Mouse (Mus musculus) hindbrain, postnatal 0 days (tissue): ENCODE measurements around the gene Xpc. TPM values are rescaled to one million over a fixed set of nuclear protein-coding genes. Genes with fewer than 3 reads are reported as not detected.

Experiments used
- ATAC-seq: fragments of 200-750 bp; cut with Nextera tagmentation; 2 replicates; pipeline ENCODE4 v1.8.0; 2017; ENCODE audit warnings: mild to moderate bottlenecking, moderate TSS enrichment, moderate library complexity
- DNase-seq: peaks from one replicate; pipeline ENCODE4 v3.0.0-alpha.2; 2015; ENCODE audit warnings: low spot score
- H3K27ac ChIP-seq: fragments of 300-500 bp; sonication (generic); 2 replicates; pipeline ENCODE4 v1.5.1; 2014; ENCODE audit warnings: mild to moderate bottlenecking
- H3K27me3 ChIP-seq: fragments of 300-500 bp; sonication (generic); 2 replicates; pipeline ENCODE4 v1.6.1; 2014; ENCODE audit warnings: low read length, mixed read lengths; ENCODE audit not compliant: insufficient read depth
- H3K36me3 ChIP-seq: fragments of 300-500 bp; sonication (generic); 2 replicates; pipeline ENCODE4 v1.6.1; 2014; ENCODE audit warnings: low read length, mixed read lengths; ENCODE audit not compliant: insufficient read depth
- H3K4me1 ChIP-seq: fragments of 300-500 bp; sonication (generic); 2 replicates; pipeline ENCODE4 v1.6.1; 2014; ENCODE audit warnings: antibody characterized with exemption, low read length, mixed read lengths; ENCODE audit not compliant: insufficient read depth
- H3K4me2 ChIP-seq: fragments of 300-500 bp; sonication (generic); 2 replicates; pipeline ENCODE4 v1.6.1; 2014; ENCODE audit warnings: low read depth, mild to moderate bottlenecking, low read length, moderate library complexity, mixed read lengths
- H3K4me3 ChIP-seq: fragments of 300-500 bp; sonication (generic); 2 replicates; pipeline ENCODE4 v1.5.1; 2014; ENCODE audit warnings: low read length
- H3K9ac ChIP-seq: fragments of 300-500 bp; sonication (generic); replicated peaks from 2 replicates; pipeline ENCODE4 v1.6.1; 2014; ENCODE audit warnings: mild to moderate bottlenecking, low read length, moderate library complexity, mixed read lengths
- H3K9me3 ChIP-seq: fragments of 300-500 bp; sonication (generic); 2 replicates; pipeline ENCODE4 v1.6.1; 2016; ENCODE audit warnings: low read length, mixed read lengths
- CTCF ChIP-seq: IDR thresholded peaks from 2 replicates; pipeline ENCODE4 v1.5.1; 2016; ENCODE audit warnings: antibody characterized with exemption, control low read depth, low read depth
- WGBS: fragments of 180-500 bp; shearing (Covaris S2); extraction: QIAGEN DNeasy Blood & Tissue Kit; methylation state at CpG from one replicate; pipeline ENCODE4 v1.1.7; 2014; 5-methylcytosine and 5-hydroxymethylcytosine counted together
- polyA plus RNA-seq: library from polyadenylated mRNA; unstranded; fragments of >200 nt; fragmentation: Nextera tagmentation; extraction: Ambion mirVana; gene quantifications from 2 replicates; pipeline ENCODE4 v1.2.1, GENCODE M21; 2015
- total RNA-seq: library from RNA; depleted of rRNA; stranded (reverse); fragments of >200 nt; gene quantifications from 2 replicates; pipeline ENCODE4 v1.2.3, GENCODE M21; 2014; rRNA removed

Gene Xpc
- total and polyA plus RNA-seq, 2 experiments from 2014 or later, result 10.8 to 11.9 TPM

DNA sequence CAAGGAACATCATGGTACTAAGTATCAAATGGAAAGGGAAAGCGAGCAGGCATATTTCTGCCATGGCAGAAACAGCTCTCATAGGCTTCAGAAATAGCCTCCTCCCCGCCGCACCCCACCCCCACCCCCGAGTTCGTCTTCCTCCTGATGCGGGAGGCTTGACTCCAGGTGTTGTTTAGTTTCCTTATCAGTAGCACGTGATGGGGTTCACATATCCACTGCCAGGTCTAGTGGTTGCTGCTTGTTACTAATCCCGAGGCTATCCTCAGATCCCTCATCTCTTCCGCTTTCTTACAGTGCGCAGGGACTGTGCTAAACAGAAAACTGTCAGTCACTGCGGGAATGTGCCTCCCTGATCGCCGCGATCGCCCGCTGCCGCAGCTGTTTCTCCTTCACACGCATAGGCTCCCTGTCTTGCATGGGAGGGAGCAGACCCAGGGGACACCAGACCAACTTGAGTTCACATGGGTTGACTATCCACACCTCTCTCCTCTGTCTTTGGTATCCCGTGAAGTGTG lies 74.5 kb downstream of the Xpc start:
- Histone ChIP-seq H3K36me3 (no peaks in the 10 kb centered on the region), H3K4me1 (peaks cover 4% of the 10 kb centered on the region; the same call in 1 of the 2 replicates), H3K27me3 (no peaks in the 10 kb centered on the region), H3K27ac (peak overlapping the region; percentile 88), H3K9ac (peak overlapping the region; percentile 74), H3K4me2 (peak overlapping the region; percentile 97), H3K4me3 (peak overlapping the region; percentile 57), H3K9me3 (no peaks in the 10 kb centered on the region)
- peak; percentile 76 for ATAC-seq
- no peak for TF ChIP-seq CTCF
- WGBS, result 3% methylated on average over 19 of the region's 19 CpGs
- DNase-seq, result peak; percentile 15

DNA sequence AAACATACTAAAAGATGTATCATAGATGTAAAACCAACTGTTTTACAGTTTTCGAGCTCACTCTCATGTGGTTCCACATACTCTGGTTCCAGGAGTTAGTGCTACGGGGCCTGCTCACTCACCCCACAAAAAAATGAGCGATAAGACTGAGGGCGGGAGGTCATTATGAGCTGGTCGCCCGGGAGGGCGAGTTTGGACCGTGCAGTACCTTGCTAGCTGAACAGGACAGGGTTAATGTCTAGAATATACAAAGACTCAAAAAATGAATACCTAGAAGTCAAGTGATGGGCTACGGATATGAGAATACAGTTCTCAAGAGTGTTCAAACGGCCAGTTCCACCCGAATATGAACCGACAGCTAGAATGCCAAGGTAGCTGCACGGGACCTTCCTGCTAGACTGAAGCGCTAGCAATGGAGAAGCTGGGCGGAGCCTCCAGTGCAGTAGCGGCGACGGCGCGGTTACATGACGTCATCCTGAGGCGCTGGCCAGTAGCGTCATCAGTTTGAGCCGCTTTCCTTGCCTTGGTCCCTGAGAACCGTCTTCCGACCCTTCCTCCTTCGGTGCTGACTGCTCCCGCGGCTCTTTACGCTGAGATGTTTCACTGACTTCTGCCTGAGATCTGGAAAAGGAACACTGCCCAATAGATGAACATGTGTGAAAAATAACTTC lies 75.1 kb downstream of the Xpc start:
- WGBS, result 2% methylated on average over 30 of the region's 30 CpGs

More for the DNA sequence above, 75.1 kb downstream of the Xpc start:
- peak overlapping the region; percentile 74 for H3K9ac ChIP-seq
- peak overlapping the region; percentile 97 for H3K4me2 ChIP-seq
- H3K36me3 ChIP-seq, result no peaks in the 10 kb centered on the region
- no peaks in the 10 kb centered on the region for H3K9me3 ChIP-seq
- H3K4me3 ChIP-seq, result peak overlapping the region; percentile 57
- no peaks in the 10 kb centered on the region for H3K27me3 ChIP-seq
- no peak for TF ChIP-seq CTCF
- peak; percentile 98 for DNase-seq
- H3K4me1 ChIP-seq, result peaks cover 4% of the 10 kb centered on the region; the same call in 1 of the 2 replicates
- ATAC-seq, result peak; percentile 98
- H3K27ac ChIP-seq, result peak overlapping the region; percentile 88

Other genes starting within 250 kb of the Xpc start
- gene Wnt7a, start 104.5 kb downstream of the Xpc start, total RNA-seq, result 10.6 and 11.4 TPM in 2 replicates
- gene Wnt7a, start 104.5 kb downstream of the Xpc start, polyA plus RNA-seq, result 5.8 and 6.2 TPM in 2 replicates
- 15.0 and 17.3 TPM in 2 replicates for gene Chchd4, start 42.3 kb downstream of the Xpc start, total RNA-seq
- gene Chchd4, start 42.3 kb downstream of the Xpc start, polyA plus RNA-seq, result 31.1 and 32.1 TPM in 2 replicates
- 72.7 and 79.5 TPM in 2 replicates for gene Tmem43, start 42.2 kb downstream of the Xpc start, total RNA-seq
- gene Tmem43, start 42.2 kb downstream of the Xpc start, polyA plus RNA-seq, result 47.8 and 49.1 TPM in 2 replicates
- gene Lsm3, start within 50 bp of the Xpc start, total RNA-seq, result 38.0 and 40.9 TPM in 2 replicates
- gene Lsm3, start within 50 bp of the Xpc start, polyA plus RNA-seq, result 179 and 184 TPM in 2 replicates
- 78.2 and 85.6 TPM in 2 replicates for gene Slc6a6, start 168.2 kb upstream of the Xpc start, total RNA-seq
- 116 and 119 TPM in 2 replicates for gene Slc6a6, start 168.2 kb upstream of the Xpc start, polyA plus RNA-seq